Mouse (Mus musculus) heart, postnatal 14 days (tissue): Measurements from ENCODE around the gene Eno1. TPM values are rescaled to one million over a fixed set of nuclear protein-coding genes. Genes with fewer than 3 reads are reported as not detected.

Experiments
- DNase-seq, 2 experiments: peaks; one replicate each; pipeline ENCODE4 v3.0.0; 2021 to 2022
- intact Hi-C: fragments of 180-260 bp; cut with DNase I; formaldehyde crosslinking; loops from one replicate; pipeline ENCODE4 v1.15.1; 2025
- long read RNA-seq, 2 experiments: library from polyadenylated mRNA; stranded (forward); transcript quantifications; one replicate each; pipeline ENCODE4 v2.0.0; 2021
- total RNA-seq, 2 experiments: library from RNA; stranded (reverse); gene quantifications; 2 replicates each; pipeline ENCODE4 v1.2.3; 2021

Gene Eno1
- total RNA-seq: 100 to 1,000 TPM; 165 to 170 TPM
- long read RNA-seq, experiment 1, transcript Eno1-202 (12 exons, 2,027 nt): major isoform, 104 of 368 reads
- long read RNA-seq, experiment 1, partial matches to known transcripts: 5 of 368 reads
- long read RNA-seq, experiment 1, other reads (novel, unspliced or antisense): 257 of 368 reads
- long read RNA-seq, experiment 2, transcript Eno1-202 (12 exons, 2,027 nt): major isoform, 105 of 323 reads
- long read RNA-seq, experiment 2, partial matches to known transcripts: 3 of 323 reads
- long read RNA-seq, experiment 2, other reads (novel, unspliced or antisense): 214 of 323 reads

DNA sequence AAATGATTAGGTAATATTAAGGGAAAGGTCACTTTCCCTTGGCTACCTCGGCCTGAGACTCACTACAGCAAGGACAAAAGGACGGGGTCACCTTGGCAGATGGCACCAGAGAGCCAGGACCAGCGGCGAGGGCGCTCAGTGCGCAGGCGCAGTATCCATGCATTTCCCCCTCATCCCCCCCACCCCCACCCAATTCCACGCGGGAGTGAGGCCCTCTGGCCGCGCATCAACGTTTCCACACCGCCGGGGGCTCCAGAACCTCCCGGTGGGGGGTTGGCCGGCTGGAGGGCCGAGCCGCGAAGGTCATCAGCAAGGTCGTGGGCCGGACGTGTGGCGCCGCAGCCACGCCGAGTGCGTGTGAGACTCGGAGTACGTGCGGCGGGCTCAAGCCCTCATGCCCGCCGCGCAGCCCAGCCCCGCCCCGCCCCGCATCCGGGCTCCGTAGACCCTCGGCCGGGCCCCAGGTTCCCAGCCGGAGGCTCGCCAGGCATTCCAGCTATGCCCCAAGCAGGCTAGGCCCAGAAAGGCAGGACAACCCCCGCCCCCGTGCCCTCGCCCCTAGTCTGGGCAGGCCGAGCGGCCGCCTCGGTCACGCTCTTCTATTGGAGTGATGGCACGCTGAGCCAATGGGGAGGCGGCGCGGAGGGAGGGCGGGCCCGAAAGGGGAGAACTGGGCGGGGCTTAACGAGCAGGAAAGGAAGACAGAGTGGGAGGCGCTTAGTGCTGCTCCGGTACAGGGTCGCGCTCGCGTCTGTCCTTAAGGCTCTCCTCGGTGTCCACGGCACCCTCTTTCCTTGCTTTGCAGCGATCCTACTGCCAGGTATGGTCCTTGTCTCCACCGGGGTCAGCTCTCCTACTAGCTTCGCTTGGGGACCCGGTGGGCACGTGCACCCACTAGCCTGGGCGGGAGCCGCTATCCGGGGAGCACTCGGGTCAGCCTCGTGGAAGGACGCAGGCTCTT is at the start of gene Eno1:
TSS of gene Eno1 (plus strand) at position 201 of the 961 bp plus-strand sequence.
- peak; percentile 97 to 98 for DNase-seq
- intact Hi-C loops: no loop called here

DNA sequence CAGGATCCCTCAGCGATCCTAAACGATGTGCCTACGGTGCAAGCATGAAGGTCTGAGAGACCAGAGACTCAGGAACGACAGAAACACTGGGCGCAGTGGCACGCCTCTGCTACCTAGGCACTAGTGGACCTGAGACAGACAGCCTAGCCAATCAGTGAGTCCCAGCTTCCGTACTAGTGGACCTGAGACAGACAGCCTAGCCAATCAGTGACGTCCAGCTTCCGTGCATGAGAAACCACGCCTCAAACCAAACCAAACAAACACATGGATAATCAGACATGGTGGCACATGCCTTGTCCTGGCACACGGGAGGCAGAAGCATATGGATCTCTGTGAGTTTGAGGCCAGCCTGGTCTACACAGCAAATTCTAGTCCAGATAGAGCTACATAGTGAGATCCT is 48.3 kb upstream of the Eno1 start:
- DNase-seq: no peak
- intact Hi-C loops: no loop called here

DNA sequence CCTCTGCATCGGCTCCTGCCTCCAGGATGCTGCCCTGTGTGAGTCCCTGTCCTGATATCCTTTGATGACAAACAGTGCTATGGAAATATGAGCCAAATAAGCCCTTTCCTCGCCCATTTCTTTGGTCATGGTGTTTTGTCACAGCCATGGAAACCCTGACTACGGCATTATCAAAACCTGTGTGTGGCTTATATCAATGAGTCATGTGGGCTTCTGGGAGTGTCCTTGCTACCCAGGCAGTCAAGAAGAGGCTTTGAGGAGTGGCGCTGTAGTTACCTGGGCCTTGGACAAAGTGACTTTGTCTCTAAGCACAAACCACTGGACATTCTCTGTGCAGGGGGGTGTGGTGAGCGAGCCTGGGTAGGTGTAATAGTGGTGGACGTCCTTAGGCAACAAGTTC is 44.3 kb upstream of the Eno1 start:
- DNase-seq: no peak
- intact Hi-C loops: no loop called here

DNA sequence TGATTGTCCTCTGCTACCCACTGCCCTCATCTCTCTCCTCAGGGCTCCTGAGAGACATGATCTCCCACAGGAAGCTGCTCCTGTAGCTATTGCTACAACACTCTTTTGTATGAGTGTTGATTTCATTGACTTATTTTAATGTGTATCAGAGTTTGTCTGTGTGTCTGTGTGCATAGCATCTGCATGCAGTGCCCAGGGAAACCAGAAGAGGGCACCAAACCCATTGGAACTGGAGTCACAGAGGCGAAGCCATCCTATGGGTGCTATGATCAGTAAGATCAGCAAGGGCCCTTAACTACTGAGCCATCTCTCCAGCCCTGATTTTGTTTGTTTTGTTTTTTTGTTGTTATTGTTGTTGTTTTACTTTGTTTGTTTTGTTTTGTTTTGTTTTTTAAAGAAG is 42.6 kb upstream of the Eno1 start:
- intact Hi-C loops: no loop called here
- peak; percentile 47 to 71 for DNase-seq

DNA sequence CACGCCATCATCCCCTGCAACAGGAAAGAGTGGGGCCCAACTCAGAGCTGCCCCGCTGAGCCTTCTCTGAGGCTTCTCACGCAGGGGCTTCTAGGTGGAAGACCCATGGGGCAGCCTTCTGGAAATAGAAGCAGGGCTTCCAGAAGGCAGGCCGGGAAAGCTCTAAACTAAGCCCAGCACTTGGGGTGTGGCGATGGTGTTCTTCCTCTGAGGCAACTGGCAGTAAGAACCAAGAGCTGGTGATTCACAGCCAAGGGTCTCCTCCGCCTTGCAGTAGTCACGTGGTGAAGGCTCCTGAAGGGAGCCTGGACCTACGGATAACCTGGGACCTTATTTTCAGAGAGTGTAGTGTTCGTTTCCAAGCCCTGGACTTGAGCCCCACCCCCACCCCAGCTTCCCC is 38.3 kb upstream of the Eno1 start:
- DNase-seq: no peak
- intact Hi-C loops: no loop called here

DNA sequence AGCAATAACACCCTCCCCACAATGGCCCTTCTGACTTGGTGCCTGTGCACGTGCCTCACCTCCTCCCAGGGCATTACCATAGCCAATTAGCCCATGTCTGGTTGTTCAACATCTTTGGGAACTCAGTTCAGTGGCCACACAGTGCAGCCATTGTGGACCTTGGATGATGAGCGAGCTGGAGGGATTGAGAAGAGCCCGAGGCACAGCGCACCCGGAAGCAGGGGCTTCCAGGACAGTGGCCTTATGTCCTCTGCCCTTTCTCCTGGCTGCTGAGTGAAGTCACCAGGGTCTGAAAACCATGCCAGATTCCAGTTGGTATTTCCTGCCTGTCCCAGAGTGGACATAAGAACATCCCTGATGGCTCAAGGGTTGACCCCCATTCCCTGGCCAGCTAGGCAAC is 35.3 kb upstream of the Eno1 start, which contains the start of gene Car6:
TSS of gene Car6 (minus strand) at position 101 of the 400 bp plus-strand sequence.
- DNase-seq: no peak
- intact Hi-C loops: no loop called here

DNA sequence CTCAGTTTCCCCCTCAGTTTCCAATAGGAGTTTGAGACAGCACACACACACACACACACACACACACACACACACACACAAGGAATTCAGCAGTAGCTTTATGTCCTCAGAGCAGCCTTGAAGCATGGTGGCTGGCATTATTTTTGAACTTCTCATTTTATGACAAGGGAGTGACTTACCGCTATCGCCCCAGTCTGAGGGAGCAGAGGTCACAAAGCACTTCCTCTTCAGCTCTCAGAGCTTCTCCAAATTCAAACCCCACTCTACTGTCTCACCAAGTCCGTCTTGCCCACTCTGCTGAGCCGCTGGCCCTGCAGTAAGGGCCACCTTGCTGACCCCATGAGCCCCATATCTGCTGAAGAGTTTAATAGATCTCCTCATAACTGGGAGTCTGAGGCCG is 33.8 kb upstream of the Eno1 start:
- intact Hi-C loops: no loop called here
- DNase-seq: no peak

DNA sequence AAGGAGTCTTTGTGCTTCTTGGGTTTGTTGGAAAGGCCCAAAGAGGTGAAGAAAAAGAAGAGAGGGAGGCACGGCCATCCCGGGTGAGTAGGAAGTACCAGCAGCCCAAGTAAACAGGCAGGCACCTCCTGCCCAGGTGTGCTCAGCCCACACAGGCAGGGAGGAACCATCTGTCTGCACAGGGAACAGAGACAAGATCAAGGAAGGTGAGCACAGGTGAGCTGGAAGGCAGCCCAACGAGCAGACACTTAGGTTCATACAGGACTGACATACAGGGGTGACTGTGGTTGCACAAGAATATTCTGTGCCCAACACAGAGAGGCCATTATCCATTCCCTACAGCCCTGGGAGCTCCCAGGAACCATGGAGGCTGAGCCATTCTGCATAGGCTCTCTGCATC is 31.6 kb upstream of the Eno1 start:
- intact Hi-C loops: no loop called here
- no peak for DNase-seq

DNA sequence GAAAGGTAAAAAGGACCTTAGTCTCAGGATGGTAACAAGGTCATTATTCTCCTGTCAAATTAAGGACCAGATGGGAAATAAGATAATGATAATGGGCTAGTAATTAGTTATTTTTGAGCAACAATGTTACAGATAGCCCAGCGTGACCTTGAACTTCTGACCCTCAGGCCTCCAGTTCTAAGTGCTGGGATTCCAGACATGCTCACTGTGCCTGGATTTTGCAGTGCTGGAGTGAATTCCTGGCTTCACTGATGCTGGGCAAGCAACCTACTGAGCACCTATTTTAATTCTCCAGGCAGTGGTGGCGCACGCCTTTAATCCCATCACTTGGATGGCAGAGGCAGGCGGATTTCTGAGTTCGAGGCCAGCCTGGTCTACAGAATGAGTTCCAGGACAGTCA is 26.8 kb upstream of the Eno1 start:
- no peak for DNase-seq
- intact Hi-C loops: no loop called here

DNA sequence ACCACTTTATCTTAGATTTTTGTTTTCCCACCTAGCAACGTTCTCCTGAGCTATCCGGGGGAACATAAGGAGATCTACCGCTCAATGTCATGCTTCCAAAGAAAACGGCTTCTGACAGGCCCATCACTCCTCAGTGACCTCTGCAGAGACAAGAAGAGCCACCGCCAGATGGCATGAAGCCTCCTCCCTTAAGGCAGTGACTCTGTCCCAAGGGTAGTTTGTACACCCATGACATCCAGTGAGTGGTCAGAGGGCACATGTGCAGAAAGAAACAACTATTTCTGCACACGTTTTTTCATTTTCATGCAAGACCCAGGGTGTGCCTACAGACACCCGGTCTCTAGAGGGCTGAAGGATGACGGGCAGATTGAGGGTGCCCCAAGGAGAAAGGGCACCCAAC is 26.2 kb upstream of the Eno1 start:
- intact Hi-C loops: no loop called here
- DNase-seq: no peak

DNA sequence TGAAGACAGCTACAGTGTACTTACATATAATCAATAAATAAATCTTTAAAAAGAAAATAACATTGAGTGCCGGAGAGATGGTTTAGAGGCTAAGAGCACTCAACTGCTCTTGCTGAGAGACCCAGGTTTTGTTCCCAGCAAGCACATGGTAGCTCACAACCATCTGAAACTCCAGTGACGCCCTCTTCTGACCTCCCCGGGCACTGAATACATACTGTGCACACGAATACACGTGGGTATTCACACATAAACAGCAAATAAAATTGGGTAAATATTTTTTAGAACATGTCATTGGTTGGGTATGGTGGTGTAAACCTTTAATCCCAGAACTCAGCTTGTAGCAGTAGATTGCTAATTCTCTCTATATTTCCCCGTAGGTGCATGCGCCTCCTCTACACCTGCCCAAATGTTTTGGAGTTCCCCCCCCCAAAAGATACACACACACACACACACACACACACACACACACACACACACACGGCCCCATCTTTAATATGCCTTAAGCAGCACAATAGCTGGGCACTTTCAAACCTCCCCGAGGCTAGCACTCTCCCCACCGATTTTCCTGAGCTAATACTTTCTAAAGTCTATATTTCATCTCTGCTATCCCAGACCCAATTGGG is 24.5 kb upstream of the Eno1 start:
- intact Hi-C loops: no loop called here
- DNase-seq: no peak

DNA sequence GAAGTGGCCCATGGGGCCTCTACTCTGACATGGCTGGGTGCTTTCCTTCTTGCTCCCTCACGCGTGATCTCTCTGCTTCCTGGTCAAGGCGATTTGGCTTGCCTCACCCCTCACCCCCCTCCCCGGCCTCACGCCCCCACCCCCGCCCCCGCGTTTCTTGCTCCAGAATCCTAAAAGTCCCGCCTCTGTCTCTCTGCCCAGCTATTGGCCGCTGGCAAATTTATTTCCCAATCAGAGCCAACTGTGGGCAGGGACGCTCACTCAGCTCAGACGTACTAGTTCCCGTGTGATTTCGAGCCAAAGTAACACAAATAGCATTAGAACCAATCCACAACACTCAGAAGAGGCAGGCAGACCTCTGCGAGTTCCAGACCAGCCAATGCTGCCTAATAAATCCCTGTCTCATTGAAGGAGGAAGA is 24.0 kb upstream of the Eno1 start:
- peak; percentile 28 to 54 for DNase-seq
- intact Hi-C loops: no loop called here

DNA sequence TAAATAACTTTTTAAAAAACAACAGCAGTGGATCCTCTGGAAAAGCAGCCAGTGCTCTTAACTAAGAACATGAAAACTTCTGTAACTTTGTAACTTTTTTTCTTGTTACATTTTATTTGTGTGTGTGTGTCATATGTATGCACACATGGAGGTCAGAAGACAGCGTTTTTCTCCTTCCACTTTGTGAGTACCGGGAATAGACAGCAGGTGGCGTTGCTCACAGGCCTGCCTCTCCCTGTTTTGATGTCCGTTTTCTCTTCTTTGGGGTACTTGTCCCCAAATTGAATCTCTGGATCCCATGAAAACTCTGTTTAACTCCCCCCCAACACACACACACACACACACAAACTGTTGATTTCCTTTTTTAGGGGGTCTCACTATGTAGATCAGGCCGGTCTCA is 22.6 kb upstream of the Eno1 start:
- intact Hi-C loops: no loop called here

DNA sequence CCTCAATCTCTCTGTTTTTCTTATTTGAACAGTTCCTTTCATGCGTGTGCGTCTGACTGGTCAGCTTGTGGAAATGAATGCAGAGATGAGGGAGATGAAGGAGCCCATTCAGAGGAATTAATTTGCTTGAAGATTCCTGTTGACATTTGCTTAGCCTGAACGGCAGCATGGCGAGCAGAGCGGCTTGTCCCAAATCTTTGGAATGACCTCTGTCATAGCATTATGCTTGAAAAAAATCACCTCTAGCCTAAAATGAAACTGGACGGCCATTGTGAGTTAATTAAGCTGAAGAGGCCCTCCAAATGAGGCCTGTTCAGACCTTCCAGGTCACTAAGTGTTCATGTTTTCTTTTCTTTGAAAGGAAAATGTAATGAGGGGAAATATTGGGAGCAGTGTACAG is 20.1 kb upstream of the Eno1 start:
- intact Hi-C loops: no loop called here
- DNase-seq: no peak

More for the DNA sequence above, 22.6 kb upstream of the Eno1 start:
- no peak for DNase-seq

DNA sequence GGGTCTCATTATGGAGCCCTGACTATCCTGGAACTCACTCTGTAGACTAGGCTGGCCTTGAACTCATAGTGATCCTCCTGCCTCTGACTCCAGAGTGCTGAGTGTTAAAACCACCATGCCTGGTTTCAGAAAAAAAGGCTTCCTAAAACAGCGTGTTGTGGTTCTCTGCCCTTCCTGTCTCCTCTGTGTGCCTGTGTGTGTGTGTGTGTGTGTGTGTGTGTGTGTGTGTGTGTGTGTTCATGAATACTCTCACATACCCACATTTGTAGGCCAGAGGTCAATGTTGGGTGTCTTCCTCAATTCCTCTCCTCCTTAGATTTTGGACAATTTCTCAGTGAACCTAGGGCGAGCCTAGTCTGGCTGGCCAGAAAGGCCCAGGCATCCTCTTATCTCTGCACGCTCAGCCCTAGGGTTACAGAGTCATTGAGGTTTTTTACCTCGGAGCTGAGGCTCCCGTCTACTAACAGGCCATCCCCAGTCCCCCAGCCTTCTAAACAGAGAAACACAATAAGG is 19.4 kb upstream of the Eno1 start:
- DNase-seq: no peak
- intact Hi-C loops: no loop called here

DNA sequence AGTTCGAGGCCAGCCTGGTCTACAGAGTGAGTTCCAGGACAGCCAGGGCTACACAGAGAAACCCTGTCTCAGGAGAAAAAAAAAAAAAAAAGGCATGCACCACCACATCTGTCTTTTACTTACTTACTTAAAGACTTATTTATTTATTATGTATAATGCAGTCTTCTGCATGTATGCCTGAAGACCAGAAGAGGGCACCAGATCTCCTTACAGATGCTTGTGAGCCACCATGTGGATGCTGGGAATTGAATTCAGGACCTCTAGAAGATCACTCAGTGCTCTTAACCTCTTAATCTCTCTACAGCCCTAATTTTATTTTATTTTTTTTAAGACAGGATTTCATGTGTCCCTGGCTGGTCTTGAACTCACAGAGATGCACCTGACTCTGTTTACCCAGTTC is 18.6 kb upstream of the Eno1 start:
- intact Hi-C loops: loop anchor here (2.0 kb wide), 2 partner anchors 41 to 81 kb away; no protein-coding TSS in a partner anchor
- DNase-seq: no peak

DNA sequence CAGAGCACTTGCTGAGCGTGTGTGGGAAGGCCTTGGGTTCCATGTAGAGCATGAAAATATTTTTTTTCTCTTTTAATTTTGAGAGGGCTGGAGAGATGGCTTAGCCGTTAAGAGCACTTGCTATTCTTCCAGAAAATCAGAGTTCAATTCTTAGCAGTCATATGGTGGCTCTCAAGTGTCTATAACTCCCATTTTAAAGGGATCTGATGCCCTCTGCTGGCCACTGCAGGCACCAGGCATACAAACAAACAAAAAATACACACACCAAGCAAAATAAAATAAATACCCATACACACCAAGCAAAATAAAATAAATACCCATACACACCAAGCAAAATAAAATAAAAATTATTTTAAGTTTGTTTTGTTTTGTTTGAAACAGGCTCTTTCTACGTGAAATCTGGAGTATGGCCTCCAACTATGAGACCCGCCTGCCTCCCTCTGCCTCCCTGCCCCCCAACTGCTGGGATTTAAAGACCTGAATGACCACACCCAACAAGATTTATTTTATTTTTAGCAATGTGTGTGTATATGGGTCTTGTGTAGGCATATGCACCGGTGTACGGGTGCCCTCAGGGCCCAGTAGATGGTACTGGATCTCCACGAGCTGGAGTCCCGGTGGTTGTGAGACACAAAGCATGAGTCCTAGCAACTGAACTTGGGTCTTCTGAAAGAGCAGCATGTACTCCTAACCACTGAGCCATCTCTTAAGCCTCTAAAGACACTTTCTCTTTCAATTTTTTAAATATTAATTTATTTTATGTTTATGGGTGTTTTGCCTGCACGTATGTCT is 16.8 kb upstream of the Eno1 start:
- intact Hi-C loops: loop anchor here (2.0 kb wide), 2 partner anchors 43 to 83 kb away; no protein-coding TSS in a partner anchor
- peak; percentile 57 to 74 for DNase-seq

DNA sequence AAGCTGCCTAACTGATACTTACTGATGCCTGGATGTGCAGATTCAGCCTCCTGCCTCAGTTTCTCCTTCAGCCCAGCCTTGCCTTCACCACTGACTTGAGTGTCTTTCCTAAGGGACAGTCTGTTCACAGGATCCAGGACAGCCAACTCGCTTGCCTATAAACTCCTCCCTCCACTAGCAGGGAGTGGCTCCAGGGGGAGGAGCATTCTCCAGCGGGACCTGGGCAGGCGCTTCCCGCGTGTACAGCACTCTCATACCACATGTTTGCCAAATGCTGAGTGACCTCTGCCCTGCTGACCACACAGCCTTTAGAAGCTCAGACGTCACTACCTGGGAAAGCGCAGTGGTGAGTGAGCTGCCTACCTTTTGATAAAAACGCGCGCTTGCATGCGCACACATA is 15.9 kb upstream of the Eno1 start:
- DNase-seq: peak in 1 of 2 experiments; percentile 26
- intact Hi-C loops: no loop called here

DNA sequence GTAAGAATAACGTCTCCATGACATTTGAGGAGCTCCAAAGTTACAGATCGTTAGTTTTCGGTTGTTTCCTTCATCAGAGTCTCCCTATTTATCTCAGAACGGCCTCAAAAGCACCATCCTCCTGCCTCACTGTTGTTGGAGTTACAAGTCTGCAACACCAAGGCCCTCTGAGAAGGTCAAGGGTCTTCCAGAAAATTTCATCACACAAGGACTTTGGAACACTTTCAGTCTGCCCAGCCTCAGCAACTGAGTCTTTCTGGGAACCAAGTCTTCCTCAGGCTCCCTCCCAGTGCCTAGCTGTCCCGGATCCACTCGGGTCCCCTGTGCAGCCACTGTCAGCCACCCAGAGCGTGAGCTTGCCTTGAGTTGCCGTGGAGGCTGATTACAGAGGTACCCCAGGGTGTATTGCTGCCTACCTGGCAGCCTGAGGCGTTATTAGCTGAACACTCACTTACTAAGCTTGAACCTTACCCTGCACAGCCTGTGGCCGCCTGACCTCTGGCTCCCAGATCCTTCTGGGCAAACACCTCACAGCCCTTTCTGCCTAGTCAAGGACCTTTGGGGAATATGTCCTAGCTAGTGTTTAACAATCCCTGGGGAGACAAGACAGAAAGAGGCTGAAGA is 15.4 kb upstream of the Eno1 start:
- intact Hi-C loops: no loop called here

DNA sequence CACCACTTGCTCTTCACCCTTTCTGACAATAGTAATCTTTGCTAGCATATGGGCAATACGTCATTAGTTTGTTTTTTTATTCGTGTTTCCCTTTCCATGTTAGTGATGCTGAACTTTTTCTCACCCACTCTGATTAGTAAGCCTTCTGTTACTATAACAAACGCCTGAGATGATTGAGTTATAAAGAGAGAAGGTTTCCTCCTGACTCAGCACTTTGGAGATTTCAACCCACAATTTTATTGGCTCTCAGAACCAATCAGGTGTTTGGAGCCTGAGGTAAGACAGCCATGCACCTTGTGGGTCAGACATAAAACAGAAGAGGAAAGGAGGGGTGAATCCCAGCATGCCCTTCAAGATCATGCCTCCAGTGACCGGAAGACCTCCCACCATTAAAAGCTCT is 12.7 kb upstream of the Eno1 start:
- no peak for DNase-seq
- intact Hi-C loops: loop anchor here (2.0 kb wide), 1 partner anchor 15 kb away; no protein-coding TSS in a partner anchor

More for the DNA sequence above, 15.4 kb upstream of the Eno1 start:
- DNase-seq: no peak
